Mouse (Mus musculus) midbrain, embryonic 16.5 days (tissue): ENCODE measurements at regions not wholly inside any gene's neighbourhood (a gene's known extent, or its start where the extent isn't known, plus 50 kb on each side); places are given as distances from the start of the nearest gene placed in this dataset.

Experiments
- ATAC-seq: fragments of 200-750 bp; cut with Nextera tagmentation; 2 replicates; pipeline ENCODE4 v1.8.0; 2017; ENCODE audit warnings: moderate TSS enrichment
- H3K27ac ChIP-seq: fragments of 300-500 bp; sonication (generic); 2 replicates; pipeline ENCODE4 v1.5.1; 2014; ENCODE audit warnings: mild to moderate bottlenecking, low read length, mixed read lengths
- H3K27me3 ChIP-seq: fragments of 300-500 bp; sonication (generic); 2 replicates; pipeline ENCODE4 v1.6.1; 2014; ENCODE audit warnings: low read depth, low read length, mixed read lengths; ENCODE audit not compliant: control insufficient read depth, insufficient read depth
- H3K36me3 ChIP-seq: fragments of 300-500 bp; sonication (generic); 2 replicates; pipeline ENCODE4 v1.6.1; 2014; ENCODE audit warnings: mild to moderate bottlenecking, low read length, moderate library complexity, mixed read lengths; ENCODE audit not compliant: control insufficient read depth, insufficient read depth
- H3K4me1 ChIP-seq: fragments of 300-500 bp; sonication (generic); 2 replicates; pipeline ENCODE4 v1.6.1; 2014; ENCODE audit warnings: mild to moderate bottlenecking, low read length, mixed read lengths; ENCODE audit not compliant: control insufficient read depth, insufficient read depth
- H3K4me2 ChIP-seq: fragments of 300-500 bp; sonication (generic); 2 replicates; pipeline ENCODE4 v1.6.1; 2014; ENCODE audit warnings: mild to moderate bottlenecking, low read length, mixed read lengths
- H3K4me3 ChIP-seq: fragments of 300-500 bp; sonication (generic); 2 replicates; pipeline ENCODE4 v1.5.1; 2014; ENCODE audit warnings: low read depth, mild to moderate bottlenecking, low read length, moderate library complexity, mixed read lengths
- H3K9ac ChIP-seq: fragments of 300-500 bp; sonication (generic); 2 replicates; pipeline ENCODE4 v1.6.1; 2014; ENCODE audit warnings: low read depth, low read length, mixed read lengths
- H3K9me3 ChIP-seq: fragments of 300-500 bp; sonication (generic); replicated peaks from 2 replicates; pipeline ENCODE4 v1.6.1; 2014; ENCODE audit warnings: mild to moderate bottlenecking, low read length, mixed read lengths; ENCODE audit not compliant: control insufficient read depth, poor library complexity, severe bottlenecking
- WGBS: fragments of 180-500 bp; shearing (Covaris S2); extraction: QIAGEN DNeasy Blood & Tissue Kit; methylation state at CpG from one replicate; pipeline ENCODE4 v1.1.7; 2014; 5-methylcytosine and 5-hydroxymethylcytosine counted together

GRCm38 (mm10) chr5:119378261-119378660 lies 292.2 kb upstream of the Tbx3 start:
- 40% methylated on average over 8 of the region's 8 CpGs for WGBS
- H3K4me1 ChIP-seq: no peaks in the 10 kb centered on the region
- ATAC-seq: no peak
- no peak overlapping the region for H3K27ac ChIP-seq
- no peaks in the 10 kb centered on the region for H3K9me3 ChIP-seq
- no peak overlapping the region for H3K4me3 ChIP-seq
- H3K36me3 ChIP-seq: no peaks in the 10 kb centered on the region
- no peaks in the 10 kb centered on the region; the same call in 1 of the 2 replicates for H3K27me3 ChIP-seq
- no peak overlapping the region for H3K4me2 ChIP-seq
- H3K9ac ChIP-seq: no peak overlapping the region

- Histone ChIP-seq H3K27ac (no peak overlapping the region), H3K27me3 (no peaks in the 10 kb centered on the region; the same call in 1 of the 2 replicates)
- WGBS: 81% methylated on average over 6 of the region's 6 CpGs
These were observed 290.5 kb upstream of the Tbx3 start for GRCm38 (mm10) chr5:119379915-119380432.

GRCm38 (mm10) chr5:119381495-119381894 lies 289.0 kb upstream of the Tbx3 start:
- ATAC-seq: no peak
- Histone ChIP-seq H3K4me3 (no peak overlapping the region), H3K27me3 (no peaks in the 10 kb centered on the region; the same call in 1 of the 2 replicates), H3K9ac (no peak overlapping the region), H3K36me3 (no peaks in the 10 kb centered on the region), H3K4me1 (no peaks in the 10 kb centered on the region), H3K4me2 (no peak overlapping the region), H3K27ac (no peak overlapping the region), H3K9me3 (no peaks in the 10 kb centered on the region)
- WGBS: 42% methylated on average over 12 of the region's 12 CpGs

More at GRCm38 (mm10) chr5:119379915-119380432, 290.5 kb upstream of the Tbx3 start:
- Histone ChIP-seq H3K36me3 (no peaks in the 10 kb centered on the region), H3K9me3 (no peaks in the 10 kb centered on the region), H3K4me3 (no peak overlapping the region), H3K4me1 (no peaks in the 10 kb centered on the region), H3K4me2 (no peak overlapping the region), H3K9ac (no peak overlapping the region)
- ATAC-seq: no peak

GRCm38 (mm10) chr5:119385506-119385905 lies 285.0 kb upstream of the Tbx3 start:
- H3K36me3 ChIP-seq: no peaks in the 10 kb centered on the region
- H3K9ac ChIP-seq: no peak overlapping the region
- H3K4me1 ChIP-seq: no peaks in the 10 kb centered on the region
- no peak overlapping the region for H3K4me3 ChIP-seq
- 92% methylated on average over 10 of the region's 10 CpGs for WGBS
- ATAC-seq: no peak
- no peaks in the 10 kb centered on the region for H3K27me3 ChIP-seq
- no peak overlapping the region for H3K4me2 ChIP-seq
- H3K27ac ChIP-seq: no peak overlapping the region
- H3K9me3 ChIP-seq: no peaks in the 10 kb centered on the region

- 46% methylated on average over 8 of the region's 8 CpGs for WGBS
These were observed 283.6 kb upstream of the Tbx3 start for GRCm38 (mm10) chr5:119386821-119387220.

DNA sequence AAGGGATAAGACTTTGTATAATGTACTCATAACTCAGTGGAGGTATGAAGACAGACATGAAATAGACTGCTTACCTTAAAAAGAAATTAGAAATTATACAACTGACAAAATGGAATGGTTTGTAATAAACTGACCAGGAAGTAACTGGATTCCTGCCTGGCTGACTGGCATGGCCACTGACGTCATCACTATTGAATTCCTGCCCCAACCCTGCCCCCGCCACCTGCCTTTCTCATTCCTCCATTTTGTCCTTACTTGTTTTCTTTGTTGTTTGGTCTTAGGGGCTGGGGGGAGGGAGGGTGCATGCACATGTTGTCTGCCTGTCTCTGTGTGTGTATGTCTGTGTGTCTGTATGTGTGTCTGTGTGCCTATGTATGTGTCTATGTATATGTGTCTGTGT lies 283.2 kb upstream of the Tbx3 start:
- H3K27ac ChIP-seq: no peak overlapping the region
- ATAC-seq: no peak
- no peak overlapping the region for H3K9ac ChIP-seq
- no peak overlapping the region for H3K4me3 ChIP-seq
- WGBS: 66% methylated on average over 2 of the region's 2 CpGs
- no peaks in the 10 kb centered on the region for H3K9me3 ChIP-seq
- H3K4me2 ChIP-seq: no peak overlapping the region
- no peaks in the 10 kb centered on the region for H3K27me3 ChIP-seq
- H3K4me1 ChIP-seq: no peaks in the 10 kb centered on the region
- no peaks in the 10 kb centered on the region for H3K36me3 ChIP-seq

More at GRCm38 (mm10) chr5:119386821-119387220, 283.6 kb upstream of the Tbx3 start:
- Histone ChIP-seq H3K9me3 (no peaks in the 10 kb centered on the region), H3K27ac (no peak overlapping the region), H3K9ac (no peak overlapping the region), H3K4me3 (no peak overlapping the region), H3K4me1 (no peaks in the 10 kb centered on the region), H3K27me3 (no peaks in the 10 kb centered on the region), H3K36me3 (no peaks in the 10 kb centered on the region), H3K4me2 (no peak overlapping the region)
- ATAC-seq: no peak

- Histone ChIP-seq H3K9ac (no peak overlapping the region), H3K4me1 (no peaks in the 10 kb centered on the region), H3K27me3 (no peaks in the 10 kb centered on the region), H3K27ac (no peak overlapping the region), H3K4me3 (no peak overlapping the region), H3K4me2 (no peak overlapping the region), H3K36me3 (no peaks in the 10 kb centered on the region), H3K9me3 (no peaks in the 10 kb centered on the region)
- WGBS: 50% methylated on average over 5 of the region's 5 CpGs
- no peak for ATAC-seq
These were observed 281.6 kb upstream of the Tbx3 start for GRCm38 (mm10) chr5:119388841-119389240.

DNA sequence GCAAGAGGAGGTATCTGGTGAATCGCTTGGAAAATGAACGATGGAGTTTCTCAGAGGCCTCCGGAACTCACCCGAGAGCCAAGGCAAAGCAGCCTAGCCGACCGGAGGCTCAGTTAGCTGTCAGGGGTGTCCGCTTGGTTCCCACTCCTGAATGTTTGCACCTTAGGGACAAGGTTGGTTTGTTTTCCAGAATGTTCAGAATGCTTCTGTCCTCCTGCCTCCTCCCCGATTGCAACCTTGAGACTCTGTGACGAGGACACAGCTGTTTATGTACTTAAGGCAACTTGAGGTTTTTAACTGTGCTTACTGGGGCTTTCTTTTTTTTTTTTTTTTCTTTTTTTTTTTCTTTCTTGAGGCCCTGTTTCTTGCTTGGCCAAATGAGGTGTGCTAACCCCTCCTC lies 281.1 kb upstream of the Tbx3 start:
- Histone ChIP-seq H3K4me3 (no peak overlapping the region), H3K27ac (no peak overlapping the region), H3K9ac (no peak overlapping the region), H3K9me3 (no peaks in the 10 kb centered on the region), H3K36me3 (no peaks in the 10 kb centered on the region), H3K4me1 (no peaks in the 10 kb centered on the region), H3K4me2 (no peak overlapping the region), H3K27me3 (no peaks in the 10 kb centered on the region)
- ATAC-seq: no peak
- WGBS: 79% methylated on average over 9 of the region's 9 CpGs

DNA sequence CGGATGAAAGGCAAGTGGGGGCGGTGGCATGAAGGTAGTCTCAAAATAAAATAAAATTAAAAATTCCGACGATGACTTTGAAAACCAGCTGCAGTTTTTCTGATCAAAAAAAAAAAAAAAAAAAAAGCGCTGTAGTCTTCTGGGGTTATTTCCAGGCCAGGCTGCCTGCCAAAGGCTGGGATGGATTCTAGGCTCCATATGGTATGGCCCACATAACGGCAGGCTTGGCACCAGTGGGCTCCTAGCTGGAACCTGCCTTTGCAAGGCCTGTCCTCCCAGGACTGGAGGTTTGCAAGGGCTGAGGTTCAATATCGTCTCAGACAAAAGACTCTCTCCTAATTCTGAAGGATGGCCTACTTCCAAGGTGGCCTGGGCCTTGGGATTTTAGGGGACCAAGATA lies 280.6 kb upstream of the Tbx3 start:
- Histone ChIP-seq H3K27ac (no peak overlapping the region), H3K9me3 (no peaks in the 10 kb centered on the region), H3K27me3 (no peaks in the 10 kb centered on the region), H3K4me3 (no peak overlapping the region), H3K9ac (no peak overlapping the region), H3K36me3 (no peaks in the 10 kb centered on the region), H3K4me1 (no peaks in the 10 kb centered on the region), H3K4me2 (no peak overlapping the region)
- no peak for ATAC-seq
- WGBS: 78% methylated on average over 7 of the region's 7 CpGs
